Mouse (Mus musculus) limb, embryonic 11.5 days (tissue): ENCODE results near the gene Cops7b. TPM values are rescaled to one million over a fixed set of nuclear protein-coding genes. Genes with fewer than 3 reads are reported as not detected.
A peak's percentile ranks its signal among the peaks of the same experiment; 100 is the strongest.

ENCODE experiments used
- ATAC-seq: fragments of 200-750 bp; cut with Nextera tagmentation; 2 replicates; pipeline ENCODE4 v1.8.0; 2017; ENCODE audit warnings: low read depth; ENCODE audit not compliant: insufficient number of reproducible peaks, low FRiP score, low TSS enrichment
- DNase-seq: peaks from one replicate; pipeline ENCODE4 v3.0.0-alpha.2; 2015; ENCODE audit warnings: low spot score
- H3K27ac ChIP-seq: fragments of 300-500 bp; sonication (generic); replicated peaks from 2 replicates; pipeline ENCODE4 v1.5.1; 2014; ENCODE audit warnings: low read depth, mild to moderate bottlenecking, low read length
- H3K27me3 ChIP-seq: fragments of 300-500 bp; sonication (generic); 2 replicates; pipeline ENCODE4 v1.6.1; 2014; ENCODE audit warnings: mild to moderate bottlenecking, low read length, mixed read lengths; ENCODE audit not compliant: control insufficient read depth, insufficient read depth
- H3K36me3 ChIP-seq: fragments of 300-500 bp; sonication (generic); 2 replicates; pipeline ENCODE4 v1.6.1; 2014; ENCODE audit warnings: mild to moderate bottlenecking, low read length, moderate library complexity, mixed read lengths; ENCODE audit not compliant: control insufficient read depth, insufficient read depth
- H3K4me1 ChIP-seq: fragments of 300-500 bp; sonication (generic); 2 replicates; pipeline ENCODE4 v1.6.1; 2014; ENCODE audit warnings: low read length, mixed read lengths; ENCODE audit not compliant: control insufficient read depth, insufficient read depth
- H3K4me2 ChIP-seq: fragments of 300-500 bp; sonication (generic); 2 replicates; pipeline ENCODE4 v1.6.1; 2014; ENCODE audit warnings: low read depth, mild to moderate bottlenecking, moderate library complexity; ENCODE audit not compliant: severe bottlenecking
- H3K4me3 ChIP-seq: fragments of 300-500 bp; sonication (generic); 2 replicates; pipeline ENCODE4 v1.5.1; 2014; ENCODE audit warnings: low read depth, low read length
- H3K9ac ChIP-seq: fragments of 300-500 bp; sonication (generic); 2 replicates; pipeline ENCODE4 v1.6.1; 2014; ENCODE audit warnings: mild to moderate bottlenecking, low read length
- H3K9me3 ChIP-seq: fragments of 300-500 bp; sonication (generic); 2 replicates; pipeline ENCODE4 v1.6.1; 2016; ENCODE audit warnings: low read length; ENCODE audit not compliant: control insufficient read depth
- WGBS: fragments of 180-500 bp; shearing (Covaris S2); extraction: QIAGEN DNeasy Blood & Tissue Kit; methylation state at CpG from one replicate; pipeline ENCODE4 v1.1.7; 2014; 5-methylcytosine and 5-hydroxymethylcytosine counted together
- polyA plus RNA-seq: library from polyadenylated mRNA; unstranded; fragments of >200 nt; fragmentation: Nextera tagmentation; extraction: Ambion mirVana; gene quantifications from 2 replicates; pipeline ENCODE4 v1.2.1, GENCODE M21; 2014

Cops7b gene
- polyA plus RNA-seq, 1 experiment from 2014 or later: 61.6 TPM

DNA sequence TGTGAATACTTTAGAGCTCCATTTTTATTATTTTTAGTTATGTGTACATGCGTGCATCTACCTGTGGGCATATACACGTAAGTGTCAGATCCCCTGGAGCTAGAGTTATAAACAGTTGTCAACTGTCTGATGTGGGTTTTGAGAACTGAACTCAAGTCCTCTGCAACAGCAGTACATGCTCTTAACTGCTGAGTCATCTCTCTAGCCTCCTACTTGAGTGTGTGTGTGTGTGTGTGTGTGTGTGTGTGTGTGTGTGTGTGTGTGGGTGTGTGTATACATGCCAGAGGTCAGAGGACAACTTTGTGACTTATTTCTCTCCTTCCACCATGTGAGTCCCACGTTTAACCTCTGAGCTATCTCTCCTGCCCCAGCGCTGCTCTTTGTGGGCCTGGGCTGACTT, 47.8 kb downstream of the Cops7b start:
- Histone ChIP-seq H3K27ac (no peak overlapping the region), H3K4me3 (no peak overlapping the region), H3K9ac (no peak overlapping the region), H3K9me3 (no peaks in the 10 kb centered on the region), H3K27me3 (no peaks in the 10 kb centered on the region), H3K4me1 (no peaks in the 10 kb centered on the region), H3K4me2 (no peak overlapping the region), H3K36me3 (no peaks in the 10 kb centered on the region)
- WGBS: 78% methylated on average over 4 of the region's 4 CpGs
- ATAC-seq (no peak), DNase-seq (no peak)

DNA sequence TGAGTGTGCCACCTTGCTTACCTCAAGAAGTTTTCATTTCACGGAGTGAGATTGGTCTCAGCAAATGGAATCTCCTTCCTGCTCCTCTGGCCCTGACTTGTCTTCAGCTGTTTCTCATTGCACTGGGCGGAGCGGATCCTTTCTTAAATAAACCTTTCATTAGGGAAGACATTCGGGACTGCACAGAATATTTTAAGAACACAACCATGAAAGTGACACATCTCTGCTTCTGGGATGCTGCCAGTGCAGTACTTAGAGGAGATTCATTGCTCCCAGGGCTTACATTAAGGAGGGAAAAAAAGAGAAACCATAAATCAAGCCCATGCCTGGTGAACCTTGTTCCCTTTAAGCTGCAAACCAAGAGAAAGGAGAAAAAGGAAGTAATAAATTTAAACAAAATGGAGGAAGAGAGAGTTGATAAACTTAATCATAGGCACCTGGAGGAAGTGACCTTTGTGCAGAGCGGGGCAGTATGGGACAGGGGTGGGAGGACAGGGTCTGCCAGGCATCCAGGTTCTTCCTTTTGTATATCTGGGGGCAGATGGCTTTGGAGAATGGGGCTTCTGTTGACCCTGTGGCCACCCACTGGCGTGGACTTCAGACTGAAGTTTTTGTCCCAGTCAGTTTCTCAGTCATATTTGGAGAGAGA, 50.2 kb downstream of the Cops7b start:
- no peak overlapping the region for H3K9ac ChIP-seq
- no peaks in the 10 kb centered on the region for H3K4me1 ChIP-seq
- no peak for ATAC-seq
- no peaks in the 10 kb centered on the region for H3K27me3 ChIP-seq
- no peaks in the 10 kb centered on the region for H3K36me3 ChIP-seq
- H3K4me2 ChIP-seq: no peak overlapping the region
- H3K27ac ChIP-seq: no peak overlapping the region
- no peak overlapping the region for H3K4me3 ChIP-seq
- no peaks in the 10 kb centered on the region for H3K9me3 ChIP-seq
- 19% methylated on average over 6 of the region's 6 CpGs for WGBS
- no peak for DNase-seq

DNA sequence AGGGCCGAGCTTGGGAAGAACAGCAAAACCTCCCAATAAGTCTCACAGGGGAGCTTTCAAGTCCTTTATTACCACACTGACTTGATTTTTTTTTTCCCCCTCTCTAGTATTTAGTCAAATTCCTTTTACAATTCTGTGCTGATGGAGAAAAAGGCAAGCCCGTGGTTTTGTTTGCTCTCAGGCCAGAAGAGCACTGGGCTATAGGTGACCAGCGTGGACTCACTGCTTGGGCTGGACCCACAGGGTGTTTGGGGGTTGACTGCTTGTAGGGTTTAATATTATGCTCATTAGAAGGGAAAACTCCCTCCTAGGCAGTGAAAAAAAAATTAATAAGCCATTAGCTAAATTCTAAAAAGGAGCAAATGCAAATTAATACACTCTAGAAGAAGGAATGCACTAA, 50.7 kb downstream of the Cops7b start:
- DNase-seq (no peak), ATAC-seq (no peak)
- 60% methylated on average over 3 of the region's 3 CpGs for WGBS
- Histone ChIP-seq H3K9ac (no peak overlapping the region), H3K4me3 (no peak overlapping the region), H3K4me1 (no peaks in the 10 kb centered on the region), H3K36me3 (no peaks in the 10 kb centered on the region), H3K4me2 (no peak overlapping the region), H3K27ac (no peak overlapping the region), H3K27me3 (no peaks in the 10 kb centered on the region), H3K9me3 (no peaks in the 10 kb centered on the region)

DNA sequence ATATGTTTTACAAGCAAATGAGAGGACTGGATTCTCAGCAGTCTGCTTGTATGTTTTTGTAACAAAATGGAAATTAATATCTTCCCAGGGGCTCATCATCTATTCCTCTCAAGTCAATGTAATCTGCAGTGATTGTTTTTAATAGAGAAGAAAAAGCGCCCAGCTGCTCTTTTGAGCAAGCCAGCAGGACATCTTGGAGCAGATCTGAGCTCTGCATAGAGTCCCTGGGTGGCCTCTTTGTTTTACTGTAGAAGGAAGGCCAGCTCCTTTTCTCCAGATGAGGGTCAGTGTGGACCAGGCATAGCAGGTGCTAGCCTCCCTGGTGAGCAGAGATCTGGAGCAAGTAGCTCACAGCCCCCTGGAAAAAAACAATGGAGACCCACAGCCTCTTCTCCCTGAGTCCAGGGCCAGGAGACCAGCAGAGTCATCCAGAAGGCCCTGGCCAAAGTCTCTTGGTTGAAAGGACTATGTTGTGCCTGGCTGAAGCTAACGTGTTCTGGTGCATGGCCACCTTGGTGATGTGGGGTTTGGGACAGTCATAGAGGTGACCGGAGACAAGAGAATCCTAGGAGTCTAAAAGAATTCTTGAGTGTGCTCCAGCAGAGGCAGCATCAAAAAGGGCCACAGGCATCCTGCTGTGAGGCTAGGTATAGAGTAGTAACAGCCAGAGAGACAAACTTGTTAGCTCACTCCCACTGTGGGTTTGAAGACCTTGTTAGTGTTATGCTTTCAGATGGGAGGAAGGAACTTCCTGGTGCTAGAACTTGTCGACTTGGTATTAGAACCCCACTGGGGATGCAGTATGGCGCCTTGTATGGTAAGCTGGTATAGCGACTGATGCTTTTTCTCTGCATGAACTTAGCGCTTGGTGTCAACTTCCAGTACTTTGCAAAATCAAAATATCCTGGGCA, 51.4 kb downstream of the Cops7b start:
- no peak for DNase-seq
- no peak overlapping the region for H3K4me2 ChIP-seq
- no peak overlapping the region for H3K27ac ChIP-seq
- no peak overlapping the region for H3K9ac ChIP-seq
- no peaks in the 10 kb centered on the region for H3K27me3 ChIP-seq
- H3K4me1 ChIP-seq: no peaks in the 10 kb centered on the region
- no peaks in the 10 kb centered on the region for H3K9me3 ChIP-seq
- 65% methylated on average over 7 of the region's 7 CpGs for WGBS
- ATAC-seq: no peak
- no peak overlapping the region for H3K4me3 ChIP-seq
- no peaks in the 10 kb centered on the region for H3K36me3 ChIP-seq

- WGBS: 55% methylated on average over 6 of the region's 6 CpGs
- no peak overlapping the region for H3K27ac ChIP-seq
- no peaks in the 10 kb centered on the region for H3K36me3 ChIP-seq
- no peaks in the 10 kb centered on the region for H3K9me3 ChIP-seq
- H3K4me2 ChIP-seq: no peak overlapping the region
- ATAC-seq (peak; percentile 73; the same call in 1 of the 2 replicates), DNase-seq (no peak)
- no peak overlapping the region for H3K4me3 ChIP-seq
- H3K27me3 ChIP-seq: no peaks in the 10 kb centered on the region
- no peak overlapping the region for H3K9ac ChIP-seq
- no peaks in the 10 kb centered on the region for H3K4me1 ChIP-seq
These were observed 52.2 kb downstream of the Cops7b start for GRCm38 (mm10) chr1:86634751-86635359.

GRCm38 (mm10) chr1:86643101-86643809, 60.6 kb downstream of the Cops7b start:
- WGBS: 67% methylated on average over 13 of the region's 13 CpGs
- Histone ChIP-seq H3K4me2 (no peak overlapping the region), H3K9me3 (no peaks in the 10 kb centered on the region), H3K4me1 (no peaks in the 10 kb centered on the region), H3K4me3 (no peak overlapping the region), H3K27me3 (no peaks in the 10 kb centered on the region), H3K9ac (no peak overlapping the region), H3K27ac (no peak overlapping the region), H3K36me3 (no peaks in the 10 kb centered on the region)
- no peak for DNase-seq
- ATAC-seq: no peak

DNA sequence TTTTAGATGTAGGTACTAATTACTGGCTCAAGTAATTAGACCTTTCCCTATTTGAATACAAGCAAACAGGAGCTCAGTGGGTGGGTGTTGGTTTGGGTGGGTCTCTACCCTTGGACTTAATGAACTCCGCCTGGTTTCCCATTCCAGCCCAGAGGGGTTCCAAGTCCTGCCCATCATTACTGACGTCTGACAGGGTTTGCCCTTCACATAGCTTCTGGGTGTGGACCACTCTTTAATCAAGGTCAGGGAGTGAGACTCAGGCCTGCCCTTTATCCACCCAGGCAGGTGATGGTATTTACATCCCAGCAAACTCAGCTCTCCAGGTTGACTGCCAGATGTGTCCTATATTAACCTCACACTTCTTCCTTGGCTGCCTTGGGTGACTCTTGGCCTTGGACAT, 64.8 kb downstream of the Cops7b start:
- no peak overlapping the region for H3K9ac ChIP-seq
- H3K9me3 ChIP-seq: no peaks in the 10 kb centered on the region
- H3K27ac ChIP-seq: no peak overlapping the region
- WGBS: 39% methylated on average over 2 of the region's 2 CpGs
- no peak overlapping the region for H3K4me3 ChIP-seq
- H3K36me3 ChIP-seq: no peaks in the 10 kb centered on the region
- no peaks in the 10 kb centered on the region for H3K27me3 ChIP-seq
- no peak overlapping the region for H3K4me2 ChIP-seq
- no peaks in the 10 kb centered on the region for H3K4me1 ChIP-seq
- DNase-seq (no peak), ATAC-seq (no peak)

DNA sequence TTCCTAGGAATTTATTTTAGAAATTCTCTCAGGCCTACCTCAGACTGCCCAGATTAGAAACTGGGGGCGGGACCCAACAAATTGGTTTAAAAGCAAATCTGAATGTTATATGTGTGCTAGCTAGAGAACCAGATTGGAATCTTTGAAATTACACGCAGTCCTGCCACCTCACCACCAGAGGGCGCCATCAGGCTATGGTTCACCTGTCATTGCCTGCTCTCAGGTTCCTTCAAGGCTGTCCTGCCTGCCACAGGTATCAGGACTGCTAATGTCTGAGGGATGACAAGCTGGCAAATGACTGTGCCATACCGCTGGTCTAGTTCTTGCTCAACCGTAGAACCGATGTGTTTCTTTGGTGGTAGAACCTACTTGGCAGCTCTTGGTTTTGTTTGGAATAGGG, 67.6 kb downstream of the Cops7b start:
- Histone ChIP-seq H3K9ac (no peak overlapping the region), H3K9me3 (no peaks in the 10 kb centered on the region), H3K4me1 (no peaks in the 10 kb centered on the region), H3K27me3 (no peaks in the 10 kb centered on the region), H3K27ac (no peak overlapping the region), H3K4me3 (no peak overlapping the region), H3K36me3 (no peaks in the 10 kb centered on the region), H3K4me2 (no peak overlapping the region)
- DNase-seq (peak; percentile 84), ATAC-seq (no peak)
- WGBS: 19% methylated on average over 6 of the region's 6 CpGs
